Mouse (Mus musculus): ENCODE measurements around the gene Mmp23. TPM values are rescaled to one million over a fixed set of nuclear protein-coding genes. Genes with fewer than 3 reads are reported as not detected.

Mmp23 gene
- not detected for total RNA-seq (2023)

DNA sequence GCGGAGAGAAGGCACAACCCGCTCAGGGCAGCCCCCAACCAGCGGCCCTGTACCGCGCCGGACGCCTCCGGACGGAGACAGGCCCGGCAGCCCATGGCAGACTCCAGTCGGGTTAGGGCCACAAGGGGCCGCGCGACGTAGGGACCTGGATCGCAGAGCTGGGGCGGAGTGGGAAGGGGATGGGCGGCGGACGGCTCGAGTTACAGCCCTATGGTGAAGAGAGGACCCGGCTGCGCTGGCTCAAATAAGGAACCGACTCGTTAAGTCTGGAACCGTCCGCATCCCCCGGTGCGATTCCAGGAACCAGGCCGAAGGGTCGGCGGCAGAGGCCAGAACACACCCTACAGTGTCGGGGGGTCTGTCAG lies at the start of gene Mmp23:
Gene Mmp23 (minus strand): TSS at position 299 of the 365 bp plus-strand sequence.

GRCm38 (mm10) chr4:155694111-155694481 lies 40.9 kb upstream of the Mmp23 start, which contains the start of gene Fndc10:
Fndc10 (plus strand) TSS chr4:155694342.

GRCm38 (mm10) chr4:155668689-155669597 lies 15.8 kb upstream of the Mmp23 start, which contains the start of gene Mib2:
Mib2 (minus strand) TSS chr4:155669198.

DNA sequence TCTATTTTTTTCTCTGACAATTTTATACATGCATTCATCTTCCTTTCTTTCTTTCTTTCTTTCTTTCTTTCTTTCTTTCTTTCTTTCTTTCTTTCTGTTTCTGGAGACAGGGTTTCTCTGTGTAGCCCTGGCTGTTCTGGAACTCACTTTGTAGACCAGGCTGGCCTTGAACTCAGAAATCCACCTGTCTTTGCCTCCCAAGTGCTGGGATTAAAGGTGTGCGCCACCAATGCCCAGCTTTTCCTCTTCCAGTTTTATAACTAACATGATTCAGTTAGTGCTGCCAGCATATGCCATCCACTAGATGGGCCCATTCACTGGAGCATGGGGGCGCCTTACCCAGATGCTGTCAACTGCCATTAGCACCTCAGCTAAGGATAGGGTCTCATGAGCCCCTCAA lies 7.9 kb downstream of the Mmp23 start, which contains the start of gene Gm10563:
Gene Gm10563 (minus strand): TSS at position 101 of the 400 bp plus-strand sequence.

DNA sequence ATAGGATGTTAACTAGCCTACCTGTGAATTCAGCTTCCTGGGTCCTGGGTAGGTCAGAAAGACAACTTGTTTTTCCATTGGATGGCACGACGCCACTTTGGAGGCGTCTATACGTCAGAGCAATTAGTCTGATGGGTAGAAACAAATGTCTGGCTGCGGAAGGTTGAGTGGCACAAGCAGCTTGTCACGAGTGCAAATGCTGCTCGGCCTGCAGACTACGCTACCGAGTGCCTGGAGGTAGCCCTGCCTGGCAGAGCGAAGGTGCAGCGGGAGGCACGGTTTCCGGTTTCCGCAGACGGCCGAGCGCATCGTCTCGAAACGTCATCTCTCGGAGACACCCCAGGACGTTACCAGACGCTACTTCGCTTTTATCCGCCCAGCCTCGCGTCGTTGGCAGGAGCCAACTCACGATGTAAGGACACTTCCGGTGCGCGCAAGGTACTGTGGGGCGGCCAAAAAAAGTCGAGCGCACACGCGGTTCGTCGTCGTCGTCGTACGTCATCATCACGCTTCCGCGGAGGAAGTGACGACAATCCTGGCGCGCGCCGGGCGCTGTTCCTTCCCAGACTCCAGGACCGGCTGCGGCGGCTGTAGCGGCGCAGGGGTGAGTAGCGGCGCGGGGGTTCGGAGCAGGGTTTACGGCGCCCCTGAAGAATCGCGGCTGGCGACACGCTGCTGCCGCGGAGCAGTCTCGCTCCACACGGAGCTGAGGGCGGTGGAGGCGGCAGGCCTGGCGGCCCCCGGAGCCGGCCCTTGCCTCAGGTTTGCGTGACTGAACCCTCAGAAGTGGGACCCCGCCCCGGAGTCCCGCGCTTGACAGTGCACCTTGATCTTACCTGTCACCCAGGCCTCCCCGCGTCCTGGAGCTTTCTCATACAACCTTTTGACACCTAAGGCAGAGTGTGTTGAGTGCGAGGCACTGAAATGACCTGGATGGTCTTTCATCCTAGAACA lies 28.6 kb downstream of the Mmp23 start, which contains the start of gene Cdk11b:
Gene Cdk11b (plus strand): TSS at position 517 of the 954 bp plus-strand sequence.

GRCm38 (mm10) chr4:155601091-155601996 lies 51.8 kb downstream of the Mmp23 start, which contains the start of gene Slc35e2:
Slc35e2 (plus strand) TSS chr4:155601416.

Other genes starting within 250 kb of the Mmp23 start
- gene Cfap74, start 244.2 kb downstream of the Mmp23 start, total RNA-seq (2023) = under 1 TPM; 0.15 to 0.50 TPM
- not detected for gene Tmem52, start 184.3 kb downstream of the Mmp23 start, total RNA-seq (2023)
- gene Gnb1, start 162.0 kb downstream of the Mmp23 start, total RNA-seq (2023) = 100 to 1,000 TPM; 266 to 293 TPM
- 10 to 100 TPM; 50.7 to 51.2 TPM for gene Nadk, start 91.0 kb downstream of the Mmp23 start, total RNA-seq (2023)
- 10 to 100 TPM; 24.5 to 30.3 TPM for gene Slc35e2, start 52.0 kb downstream of the Mmp23 start, total RNA-seq (2023)
- gene Cdk11b, start 28.5 kb downstream of the Mmp23 start, total RNA-seq (2023) = 100 to 1,000 TPM; 142 to 147 TPM
- not detected for gene Gm10563, start 8.0 kb downstream of the Mmp23 start, total RNA-seq (2023)
- gene Mib2, start 15.8 kb upstream of the Mmp23 start, total RNA-seq (2023) = 10 to 100 TPM; 45.4 to 47.4 TPM
- gene Fndc10, start 41.0 kb upstream of the Mmp23 start, total RNA-seq (2023) = 1 to 10 TPM; 3.8 to 5.4 TPM
- gene Ssu72, start 51.4 kb upstream of the Mmp23 start, total RNA-seq (2023) = 10 to 100 TPM; 78.2 to 97.2 TPM
- gene Tmem240, start 81.4 kb upstream of the Mmp23 start, total RNA-seq (2023) = under 1 TPM; 0.52 to 0.65 TPM
- 10 to 100 TPM; 49.7 to 54.5 TPM for gene Atad3a, start 107.7 kb upstream of the Mmp23 start, total RNA-seq (2023)
- not detected for gene Vwa1, start 121.3 kb upstream of the Mmp23 start, total RNA-seq (2023)
- not detected for gene Tmem88b, start 132.5 kb upstream of the Mmp23 start, total RNA-seq (2023)
- not detected for gene Ankrd65, start 137.1 kb upstream of the Mmp23 start, total RNA-seq (2023)
- 10 to 100 TPM; 36.1 to 46.0 TPM for gene Mrpl20, start 149.5 kb upstream of the Mmp23 start, total RNA-seq (2023)
- gene Ccnl2, start 159.1 kb upstream of the Mmp23 start, total RNA-seq (2023) = 100 to 1,000 TPM; 234 to 257 TPM
- 10 to 100 TPM; 69.6 to 73.2 TPM for gene Aurkaip1, start 177.9 kb upstream of the Mmp23 start, total RNA-seq (2023)
- gene Mxra8, start 186.3 kb upstream of the Mmp23 start, total RNA-seq (2023) = 10 to 100 TPM; 11.4 to 16.3 TPM
- 10 to 100 TPM; 63.8 to 68.9 TPM for gene Dvl1, start 194.0 kb upstream of the Mmp23 start, total RNA-seq (2023)
- gene Tas1r3, start 210.0 kb upstream of the Mmp23 start, total RNA-seq (2023) = 1 to 10 TPM; 1.3 to 2.1 TPM
- gene Cptp, start 216.1 kb upstream of the Mmp23 start, total RNA-seq (2023) = 10 to 100 TPM; 13.3 to 18.2 TPM
- 10 to 100 TPM; 56.0 to 56.7 TPM for gene Ints11, start 216.2 kb upstream of the Mmp23 start, total RNA-seq (2023)
- 10 to 100 TPM; 24.5 to 24.6 TPM for gene Pusl1, start 238.4 kb upstream of the Mmp23 start, total RNA-seq (2023)
- 10 to 100 TPM; 68.7 to 74.2 TPM for gene Acap3, start 238.4 kb upstream of the Mmp23 start, total RNA-seq (2023)

Measured in B cell, adult 67 days (primary cell).